Mouse (Mus musculus) thymus, adult 2 months (tissue): ENCODE measurements around the gene Gm6993. TPM values are rescaled to one million over a fixed set of nuclear protein-coding genes. Genes with fewer than 3 reads are reported as not detected.

Source experiments
- DNase-seq: peaks from one replicate; pipeline ENCODE4 v3.0.0; 2021
- H3K27ac ChIP-seq: fragments of 200-500 bp; 2 replicates; pipeline ENCODE4 v1.5.1; 2012; ENCODE audit warnings: low read length, control low read depth; ENCODE audit not compliant: control insufficient read depth, insufficient read depth
- H3K27me3 ChIP-seq: fragments of 200-500 bp; 2 replicates; pipeline ENCODE4 v1.6.1; 2012; ENCODE audit warnings: mild to moderate bottlenecking, low read length, moderate library complexity, mixed read lengths; ENCODE audit not compliant: control insufficient read depth, insufficient read depth
- H3K36me3 ChIP-seq: fragments of 200-500 bp; 2 replicates; pipeline ENCODE4 v1.6.1; 2012; ENCODE audit warnings: mild to moderate bottlenecking, low read length, moderate library complexity; ENCODE audit not compliant: control insufficient read depth, insufficient read depth
- H3K4me1 ChIP-seq: fragments of 200-500 bp; replicated peaks from 2 replicates; pipeline ENCODE4 v1.6.1; 2012; ENCODE audit warnings: low read length; ENCODE audit not compliant: control insufficient read depth, insufficient read depth
- H3K4me3 ChIP-seq: fragments of 200-500 bp; 2 replicates; pipeline ENCODE4 v1.5.1; 2012; ENCODE audit warnings: mild to moderate bottlenecking, low read length, control low read depth, moderate library complexity; ENCODE audit not compliant: control insufficient read depth, insufficient read depth
- CTCF ChIP-seq: fragments of 200-500 bp; IDR thresholded peaks from 2 replicates; pipeline ENCODE4 v1.5.1; 2012; ENCODE audit warnings: mild to moderate bottlenecking, control low read depth, low read length, moderate library complexity, borderline replicate concordance; ENCODE audit not compliant: control insufficient read depth, poor library complexity, insufficient read depth; ENCODE audit errors: extremely low read depth
- POLR2A ChIP-seq: fragments of 200-500 bp; IDR thresholded peaks from 2 replicates; pipeline ENCODE4 v1.6.1; 2012; ENCODE audit warnings: mild to moderate bottlenecking, low read length, control low read depth, moderate library complexity; ENCODE audit not compliant: control insufficient read depth, poor library complexity, insufficient read depth; ENCODE audit errors: extremely low read depth
- WGBS: fragments of 180-500 bp; shearing (Covaris S2); methylation state at CpG from one replicate; pipeline ENCODE4 v1.1.7; 2018; 5-methylcytosine and 5-hydroxymethylcytosine counted together
- polyA plus RNA-seq: library from polyadenylated mRNA; depleted of rRNA; stranded (reverse); fragments of >200 nt; gene quantifications from 2 replicates; pipeline ENCODE4 v1.2.3, GENCODE M21; 2012; rRNA removed

The Gm6993 gene
- not detected in 2 replicates for polyA plus RNA-seq

GRCm38 (mm10) chr12:31240470-31240869 lies at the start of gene Gm6993:
Gene Gm6993 (plus strand): TSS chr12:31240770.
- DNase-seq: no peak
- Histone ChIP-seq H3K27me3 (no peaks in the 10 kb centered on the region), H3K36me3 (no peaks in the 10 kb centered on the region), H3K4me1 (no peaks in the 10 kb centered on the region), H3K4me3 (no peak within 1 kb of the TSS), H3K27ac (no peak within 1 kb of the TSS)
- TF ChIP-seq POLR2A: no peak
- TF ChIP-seq CTCF: no peak
- 90% methylated on average over 5 of the region's 5 CpGs for WGBS

DNA sequence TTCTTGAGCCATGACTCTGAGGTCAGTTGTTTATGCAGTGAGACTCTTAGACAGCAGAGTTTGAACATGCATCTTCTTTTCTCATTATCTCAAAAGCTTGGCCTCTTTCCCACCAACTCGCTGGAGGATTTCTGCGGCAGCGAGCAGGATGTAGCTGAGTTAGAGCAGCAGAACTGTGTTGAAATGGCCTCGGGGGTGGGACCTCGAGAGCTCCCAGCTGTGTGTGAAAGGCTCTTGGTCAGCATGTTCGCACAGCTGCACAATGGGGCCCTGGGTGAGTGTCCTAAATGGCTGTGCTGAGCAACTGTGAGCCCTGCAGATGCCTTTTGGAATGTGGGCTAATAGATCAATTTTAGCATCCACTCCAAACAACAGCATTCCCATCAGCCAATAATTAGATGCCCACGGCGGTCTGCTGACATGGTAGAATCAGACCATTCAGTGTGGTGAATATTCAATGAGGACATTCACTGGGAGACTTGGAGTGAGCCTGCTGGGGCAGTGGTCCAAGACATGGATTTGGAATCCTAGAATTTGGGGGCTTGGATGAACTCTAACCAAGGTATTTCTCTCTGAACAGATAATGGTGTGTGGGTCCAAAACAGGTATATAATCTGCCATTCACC lies 49.1 kb upstream of the Gm6993 start:
- H3K27ac ChIP-seq: no peak overlapping the region
- no peak for DNase-seq

DNA sequence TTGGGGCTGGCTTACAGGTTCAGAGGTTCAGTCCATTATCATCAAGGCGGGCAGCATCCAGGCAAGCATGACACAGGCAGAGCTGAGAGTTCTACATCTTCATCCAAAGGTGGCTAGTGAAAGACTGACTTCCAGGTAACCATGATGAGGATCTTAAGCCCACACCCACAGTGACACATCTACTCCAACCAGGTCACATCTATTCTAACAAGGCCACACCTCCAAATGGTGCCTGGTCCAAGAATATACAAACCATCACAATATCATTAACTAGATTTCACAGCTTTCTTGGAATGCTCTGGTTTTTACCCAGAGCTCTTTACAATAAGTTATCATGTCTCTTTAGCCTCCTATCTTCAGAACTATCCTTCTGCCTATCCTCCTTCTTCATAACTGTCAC lies 38.1 kb upstream of the Gm6993 start:
- Histone ChIP-seq H3K27ac (no peak overlapping the region), H3K36me3 (no peaks in the 10 kb centered on the region), H3K4me1 (no peaks in the 10 kb centered on the region), H3K4me3 (no peak overlapping the region), H3K27me3 (no peaks in the 10 kb centered on the region)
- TF ChIP-seq CTCF: no peak
- TF ChIP-seq POLR2A: no peak
- WGBS: 97% methylated on average over 1 of the region's 1 CpGs
- DNase-seq: no peak

More for the DNA sequence above, 49.1 kb upstream of the Gm6993 start:
- no peaks in the 10 kb centered on the region for H3K36me3 ChIP-seq
- 69% methylated on average over 8 of the region's 8 CpGs for WGBS
- no peaks in the 10 kb centered on the region for H3K27me3 ChIP-seq
- no peaks in the 10 kb centered on the region for H3K4me1 ChIP-seq
- H3K4me3 ChIP-seq: no peak overlapping the region
- no peak for TF ChIP-seq POLR2A
- no peak for TF ChIP-seq CTCF

- Histone ChIP-seq H3K27me3 (no peaks in the 10 kb centered on the region), H3K27ac (no peak overlapping the region), H3K4me1 (no peaks in the 10 kb centered on the region), H3K36me3 (no peaks in the 10 kb centered on the region), H3K4me3 (no peak overlapping the region)
- WGBS: 94% methylated on average over 6 of the region's 6 CpGs
- no peak for DNase-seq
- no peak for TF ChIP-seq CTCF
- no peak for TF ChIP-seq POLR2A
Observed at GRCm38 (mm10) chr12:31203746-31204455, 36.7 kb upstream of the Gm6993 start.

DNA sequence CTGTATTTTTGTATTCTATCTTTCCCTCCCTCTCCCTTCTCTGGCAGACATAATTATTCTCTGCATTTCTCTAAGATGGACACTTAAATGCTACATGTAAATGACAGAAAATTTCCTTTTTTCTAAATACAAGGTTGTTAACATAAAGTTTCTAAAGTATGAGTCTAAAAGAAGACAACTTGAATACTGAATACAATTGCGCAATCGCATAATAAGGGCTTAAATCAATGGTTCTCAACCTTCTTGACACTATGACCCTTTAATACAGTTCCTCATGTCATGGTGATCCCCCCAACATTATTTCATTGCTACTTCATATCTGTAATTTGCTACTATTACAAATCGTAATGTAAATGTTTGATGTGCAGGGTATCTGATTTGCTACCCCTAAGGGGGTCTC lies 35.7 kb upstream of the Gm6993 start:
- WGBS: 99% methylated on average over 3 of the region's 3 CpGs
- no peaks in the 10 kb centered on the region for H3K4me1 ChIP-seq
- no peaks in the 10 kb centered on the region for H3K27me3 ChIP-seq
- H3K36me3 ChIP-seq: no peaks in the 10 kb centered on the region
- no peak for DNase-seq
- no peak overlapping the region for H3K4me3 ChIP-seq
- TF ChIP-seq POLR2A (no peak), CTCF (no peak)
- no peak overlapping the region for H3K27ac ChIP-seq

DNA sequence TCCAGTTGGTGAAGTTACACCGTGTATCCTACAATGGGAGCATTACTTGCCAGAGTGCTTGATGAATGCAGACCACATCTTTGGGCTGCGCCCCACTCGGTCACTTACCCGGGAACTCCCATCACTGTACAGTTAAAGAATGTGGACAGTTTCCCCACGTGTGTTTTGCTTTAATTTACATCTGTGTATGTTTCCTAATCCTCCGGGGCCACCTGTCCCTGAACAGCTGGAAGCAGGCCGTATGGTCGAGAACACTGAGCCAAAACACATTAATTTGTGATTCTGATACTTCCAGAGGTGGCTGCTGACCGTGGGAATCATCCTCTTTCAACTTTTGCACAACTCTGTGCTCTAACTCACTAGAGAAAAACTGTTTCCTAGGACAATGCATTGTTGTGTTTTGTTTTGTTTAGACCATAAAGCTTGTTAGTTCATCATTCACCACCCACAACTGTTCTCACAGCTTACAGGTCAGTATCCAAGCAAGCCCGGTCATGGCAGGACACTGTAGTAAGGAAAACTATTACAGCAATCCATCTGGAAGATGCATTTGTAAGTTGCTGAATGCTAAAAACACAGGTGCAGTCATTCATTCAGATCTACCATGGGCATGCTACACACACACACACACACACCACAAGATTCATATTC lies 34.5 kb upstream of the Gm6993 start:
- Histone ChIP-seq H3K4me3 (no peak overlapping the region), H3K27me3 (no peaks in the 10 kb centered on the region), H3K4me1 (no peaks in the 10 kb centered on the region), H3K27ac (no peak overlapping the region), H3K36me3 (no peaks in the 10 kb centered on the region)
- 83% methylated on average over 10 of the region's 10 CpGs for WGBS
- TF ChIP-seq POLR2A (no peak), CTCF (no peak)
- no peak for DNase-seq
